Mouse (Mus musculus): ENCODE data around the gene Trpv1. TPM values are rescaled to one million over a fixed set of nuclear protein-coding genes. Genes with fewer than 3 reads are reported as not detected.

The Trpv1 gene
- total RNA-seq, 2 experiments from 2014 or later: 0.12 TPM; not detected in 1

Other genes with a start within 250 kb of the Trpv1 start
- gene P2rx1, start 235.2 kb upstream of the Trpv1 start, total RNA-seq (2021): 1 to 10 TPM in 1 of 2 experiments, under 1 TPM in 1; 0.60 to 1.0 TPM
- 1 to 10 TPM; 1.4 to 1.8 TPM for gene Camkk1, start 215.3 kb upstream of the Trpv1 start, total RNA-seq (2021)
- 1 to 10 TPM; 7.6 to 7.8 TPM for gene Ncbp3, start 186.5 kb upstream of the Trpv1 start, total RNA-seq (2021)
- under 1 TPM in 1 of 2 experiments, not detected in 1; 0.20 TPM for gene Itgae, start 143.7 kb upstream of the Trpv1 start, total RNA-seq (2021)
- 1 to 10 TPM in 1 of 2 experiments, under 1 TPM in 1; 0.81 to 1.3 TPM for gene Haspin, start 96.0 kb upstream of the Trpv1 start, total RNA-seq (2021)
- gene P2rx5, start 73.9 kb upstream of the Trpv1 start, total RNA-seq (2021): 1 to 10 TPM; 6.9 to 7.7 TPM
- 10 to 100 TPM; 72.4 to 75.5 TPM for gene Emc6, start 57.3 kb upstream of the Trpv1 start, total RNA-seq (2021)
- gene Tax1bp3, start 57.2 kb upstream of the Trpv1 start, total RNA-seq (2021): 10 to 100 TPM; 55.3 to 62.3 TPM
- gene Ctns, start 35.2 kb upstream of the Trpv1 start, total RNA-seq (2021): 10 to 100 TPM; 11.3 to 11.7 TPM
- 1 to 10 TPM; 1.2 to 1.5 TPM for gene Shpk, start 34.8 kb upstream of the Trpv1 start, total RNA-seq (2021)
- under 1 TPM; 0.10 TPM for gene Trpv3, start 33.1 kb downstream of the Trpv1 start, total RNA-seq (2021)
- 1 to 10 TPM in 1 of 2 experiments, under 1 TPM in 1; 0.76 to 1.2 TPM for gene Aspa, start 95.3 kb downstream of the Trpv1 start, total RNA-seq (2021)
- gene Gm49340, start 95.4 kb downstream of the Trpv1 start, total RNA-seq (2021): not detected
- not detected for gene Spata22, start 95.4 kb downstream of the Trpv1 start, total RNA-seq (2021)
- gene Olfr20, start 116.5 kb downstream of the Trpv1 start, total RNA-seq (2021): not detected
- not detected for gene Olfr376, start 137.0 kb downstream of the Trpv1 start, total RNA-seq (2021)
- not detected for gene Olfr1, start 165.3 kb downstream of the Trpv1 start, total RNA-seq (2021)
- gene Olfr378, start 194.2 kb downstream of the Trpv1 start, total RNA-seq (2021): not detected
- not detected for gene Olfr380, start 223.2 kb downstream of the Trpv1 start, total RNA-seq (2021)

Measured in heart, postnatal 14 days (tissue).